Mouse (Mus musculus) forebrain, embryonic 12.5 days (tissue): Measurements from ENCODE around the gene Gstt2. TPM values are rescaled to one million over a fixed set of nuclear protein-coding genes. Genes with fewer than 3 reads are reported as not detected.
"Not testable (repeated sequence)": the region's sequence is repeated elsewhere in the genome, so short reads cannot be mapped to it uniquely, and the experiment has no call there.

Source experiments
- ATAC-seq: fragments of 200-750 bp; cut with Nextera tagmentation; 2 replicates; pipeline ENCODE4 v1.8.0; 2017; ENCODE audit warnings: moderate TSS enrichment; ENCODE audit not compliant: low FRiP score
- H3K27ac ChIP-seq: fragments of 300-500 bp; sonication (generic); 2 replicates; pipeline ENCODE4 v1.5.1; 2016; ENCODE audit warnings: mild to moderate bottlenecking
- H3K27me3 ChIP-seq: fragments of 300-500 bp; sonication (generic); 2 replicates; pipeline ENCODE4 v1.6.1; 2016; ENCODE audit warnings: mild to moderate bottlenecking
- H3K36me3 ChIP-seq: fragments of 300-500 bp; sonication (generic); replicated peaks from 2 replicates; pipeline ENCODE4 v1.6.1; 2016; ENCODE audit warnings: mild to moderate bottlenecking
- H3K4me1 ChIP-seq: fragments of 300-500 bp; sonication (generic); 2 replicates; pipeline ENCODE4 v1.6.1; 2016
- H3K4me2 ChIP-seq: fragments of 300-500 bp; sonication (generic); 2 replicates; pipeline ENCODE4 v1.6.1; 2016; ENCODE audit warnings: mild to moderate bottlenecking, moderate library complexity
- H3K4me3 ChIP-seq: fragments of 300-500 bp; sonication (generic); replicated peaks from 2 replicates; pipeline ENCODE4 v1.5.1; 2016; ENCODE audit warnings: mild to moderate bottlenecking
- H3K9ac ChIP-seq: fragments of 300-500 bp; sonication (generic); 2 replicates; pipeline ENCODE4 v1.6.1; 2016; ENCODE audit warnings: mild to moderate bottlenecking
- H3K9me3 ChIP-seq: fragments of 300-500 bp; sonication (generic); 2 replicates; pipeline ENCODE4 v1.6.1; 2016
- WGBS: fragments of 180-500 bp; shearing (Covaris S2); methylation state at CpG from one replicate; pipeline ENCODE4 v1.1.7; 2016; 5-methylcytosine and 5-hydroxymethylcytosine counted together
- polyA plus RNA-seq: library from polyadenylated mRNA; unstranded; fragments of >200 nt; fragmentation: Nextera tagmentation; extraction: Ambion mirVana; gene quantifications from 2 replicates; pipeline ENCODE4 v1.2.1, GENCODE M21; 2016

Gstt2 gene
- polyA plus RNA-seq, 1 experiment from 2014 or later = 7.3 TPM

DNA sequence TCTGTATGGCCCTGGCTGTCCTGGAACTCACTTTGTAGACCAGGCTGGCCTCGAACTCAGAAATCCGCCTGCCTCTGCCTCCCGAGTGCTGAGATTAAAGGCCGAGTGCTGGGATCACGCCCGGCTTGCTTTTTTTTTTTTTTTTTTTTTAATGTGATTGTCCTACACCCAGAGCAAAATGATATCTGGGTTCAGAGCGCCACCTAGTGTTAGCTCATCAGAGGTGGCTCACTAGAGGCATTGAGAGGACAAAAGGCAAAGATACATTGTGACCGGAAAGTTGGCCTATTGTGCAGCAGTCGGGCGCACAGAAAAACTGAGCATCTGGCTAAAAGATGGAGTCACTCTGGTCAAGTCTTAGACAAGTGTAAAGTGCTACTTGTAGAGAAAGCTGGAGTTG is 16.2 kb upstream of the Gstt2 start:
- H3K27ac ChIP-seq = 0 out of 2 replicates have a peak overlapping the region, but pooled peaks have one; percentile 42
- WGBS = 24% methylated on average over 10 of the region's 10 CpGs

GRCm38 (mm10) chr10:75852539-75853125 is 15.4 kb upstream of the Gstt2 start:
- ATAC-seq = no peak
- WGBS = 97% methylated on average over 12 of the region's 12 CpGs
- Histone ChIP-seq H3K9me3 (no peaks in the 10 kb centered on the region), H3K27ac (no peak overlapping the region), H3K36me3 (peaks cover 13% of the 10 kb centered on the region), H3K4me2 (no peak overlapping the region), H3K9ac (no peak overlapping the region), H3K4me3 (no peak overlapping the region), H3K4me1 (peaks cover 21% of the 10 kb centered on the region), H3K27me3 (no peaks in the 10 kb centered on the region)

More for the DNA sequence above, 16.2 kb upstream of the Gstt2 start:
- Histone ChIP-seq H3K9ac (no peak overlapping the region), H3K27me3 (no peaks in the 10 kb centered on the region), H3K4me2 (no peak overlapping the region), H3K4me1 (peaks cover 26% of the 10 kb centered on the region), H3K36me3 (peaks cover 20% of the 10 kb centered on the region), H3K4me3 (no peak overlapping the region), H3K9me3 (no peaks in the 10 kb centered on the region)
- peak; percentile 51; the same call in 1 of the 2 replicates for ATAC-seq

DNA sequence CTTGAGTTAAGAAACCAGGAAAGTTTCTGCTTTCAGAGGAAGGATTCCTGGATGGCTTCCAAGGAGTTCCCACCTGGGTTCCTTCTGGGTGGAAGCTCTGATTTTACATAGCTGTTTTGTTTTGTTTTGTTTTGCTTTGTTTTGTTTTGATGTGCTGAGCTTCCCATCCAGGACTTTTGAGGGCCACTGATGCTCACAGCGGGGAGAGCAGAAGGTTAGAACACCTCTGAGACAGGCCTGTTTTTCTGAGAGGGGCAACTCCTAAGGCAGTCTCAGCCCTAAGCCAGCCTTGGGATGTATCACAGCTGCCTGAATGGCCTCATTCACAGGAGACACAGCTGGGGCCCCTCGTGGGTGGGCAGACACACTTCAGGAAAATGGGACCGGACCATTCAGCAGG is 14.5 kb upstream of the Gstt2 start:
- H3K27me3 ChIP-seq = no peaks in the 10 kb centered on the region
- ATAC-seq = no peak
- H3K4me1 ChIP-seq = peaks cover 19% of the 10 kb centered on the region
- peaks cover 3% of the 10 kb centered on the region for H3K36me3 ChIP-seq
- no peak overlapping the region for H3K4me3 ChIP-seq
- H3K4me2 ChIP-seq = no peak overlapping the region
- no peak overlapping the region for H3K9ac ChIP-seq
- no peak overlapping the region for H3K27ac ChIP-seq
- H3K9me3 ChIP-seq = no peaks in the 10 kb centered on the region
- 49% methylated on average over 3 of the region's 3 CpGs for WGBS

DNA sequence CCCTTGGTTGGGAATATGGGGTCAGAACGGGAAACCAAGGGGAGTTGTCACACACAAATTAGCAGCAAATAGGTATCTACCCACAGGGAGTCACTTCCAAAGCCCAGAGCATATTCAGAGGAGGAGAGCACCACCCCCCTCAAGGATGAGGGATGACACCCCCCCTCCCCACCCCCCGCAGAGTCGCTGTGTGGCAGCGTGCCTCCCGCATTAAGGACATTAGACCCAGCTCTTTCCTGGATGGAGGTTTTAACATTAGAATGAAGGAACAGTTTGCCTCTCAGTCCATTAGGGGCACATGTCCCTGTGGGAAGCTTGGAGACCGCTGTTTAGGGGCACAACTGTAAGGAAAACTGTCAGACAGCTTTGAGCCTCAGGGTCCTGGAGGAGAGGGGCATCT is 13.9 kb upstream of the Gstt2 start:
- peaks cover 19% of the 10 kb centered on the region for H3K4me1 ChIP-seq
- no peaks in the 10 kb centered on the region for H3K27me3 ChIP-seq
- no peak overlapping the region for H3K27ac ChIP-seq
- 2% methylated on average over 6 of the region's 6 CpGs for WGBS
- no peak overlapping the region for H3K4me3 ChIP-seq
- H3K4me2 ChIP-seq = no peak overlapping the region
- ATAC-seq = no peak
- H3K9me3 ChIP-seq = no peaks in the 10 kb centered on the region
- no peaks in the 10 kb centered on the region; the same call in 1 of the 2 replicates for H3K36me3 ChIP-seq
- no peak overlapping the region for H3K9ac ChIP-seq

DNA sequence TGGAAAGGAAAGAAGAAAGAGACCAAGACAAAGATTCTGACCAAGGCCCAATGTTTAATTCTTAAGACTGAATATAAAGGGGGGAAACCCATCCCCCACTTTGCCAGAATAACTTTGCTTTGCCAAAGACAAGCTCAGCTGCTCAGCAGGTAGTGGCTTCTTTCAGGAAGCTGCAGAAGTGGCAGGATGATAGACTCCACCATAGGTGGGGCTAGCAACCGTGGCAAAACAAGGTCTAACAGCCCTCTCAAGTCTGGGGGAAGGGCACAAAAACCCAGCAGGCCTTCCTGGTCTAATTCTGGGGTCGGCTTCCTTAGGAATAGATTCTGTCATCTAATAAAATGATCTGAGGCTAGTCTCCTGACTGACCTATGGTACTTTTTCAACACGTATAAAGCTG is 11.2 kb upstream of the Gstt2 start:
- Histone ChIP-seq H3K27me3 (no peaks in the 10 kb centered on the region), H3K9me3 (no peaks in the 10 kb centered on the region), H3K4me1 (peaks cover 19% of the 10 kb centered on the region), H3K4me3 (no peak overlapping the region), H3K9ac (no peak overlapping the region), H3K27ac (no peak overlapping the region), H3K4me2 (no peak overlapping the region), H3K36me3 (no peaks in the 10 kb centered on the region)
- whole genome bisulfite sequencing = 39% methylated on average over 3 of the region's 3 CpGs
- no peak for ATAC-seq

DNA sequence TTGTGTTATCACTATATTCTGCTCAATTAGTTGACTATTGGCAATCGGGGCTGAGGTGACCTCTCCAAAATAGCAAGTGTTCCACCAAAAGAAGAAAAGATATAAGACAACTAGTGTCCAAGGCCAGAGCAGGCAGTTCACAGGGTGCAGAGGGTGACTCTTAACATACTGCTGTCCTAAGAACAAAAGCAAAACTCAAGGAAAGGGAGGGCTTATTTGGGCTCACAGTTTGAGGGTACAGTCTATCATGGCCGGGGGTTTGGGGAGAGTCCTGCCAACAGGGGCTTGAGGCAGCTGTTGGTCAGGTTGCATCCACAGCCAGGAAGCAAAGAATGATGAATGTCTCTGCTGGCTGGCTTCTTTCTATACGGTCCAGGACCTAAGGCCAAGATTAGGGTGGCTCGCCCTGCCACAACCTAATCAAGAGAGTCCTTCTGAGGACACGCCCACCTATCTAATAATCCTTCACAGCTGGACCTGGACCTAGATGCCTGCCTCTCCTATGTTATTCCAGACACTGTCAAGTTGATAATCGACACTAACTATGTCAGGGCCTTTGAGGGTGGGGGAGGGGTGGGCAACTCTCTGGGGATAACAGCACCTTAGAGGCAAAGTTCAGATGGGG is 8.2 kb upstream of the Gstt2 start:
- 82% methylated on average over 6 of the region's 6 CpGs for WGBS
- H3K4me1 ChIP-seq = peaks cover 9% of the 10 kb centered on the region; the same call in 1 of the 2 replicates
- H3K4me3 ChIP-seq = no peak overlapping the region
- no peaks in the 10 kb centered on the region for H3K9me3 ChIP-seq
- no peaks in the 10 kb centered on the region for H3K27me3 ChIP-seq
- no peak for ATAC-seq
- H3K4me2 ChIP-seq = no peak overlapping the region
- no peak overlapping the region for H3K27ac ChIP-seq
- no peaks in the 10 kb centered on the region for H3K36me3 ChIP-seq
- no peak overlapping the region for H3K9ac ChIP-seq

DNA sequence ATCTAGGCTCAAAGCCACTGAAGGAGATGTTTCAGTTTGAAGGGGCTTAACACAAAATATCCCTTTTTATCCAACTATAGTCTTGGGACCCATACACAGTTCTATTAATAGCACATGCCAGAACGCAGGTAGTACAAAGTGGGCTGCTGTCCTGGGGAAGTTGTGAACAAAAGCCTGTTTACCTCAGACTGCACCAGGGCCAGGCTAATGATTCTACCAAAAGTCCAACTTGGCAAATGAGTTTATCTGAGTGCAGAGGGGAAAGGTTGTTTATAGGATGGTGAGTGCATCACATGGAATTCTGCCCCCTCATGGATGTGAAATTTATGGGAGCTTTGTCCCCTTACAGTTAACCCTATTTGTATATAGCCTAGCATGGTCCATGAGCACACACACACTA is 7.6 kb upstream of the Gstt2 start:
- Histone ChIP-seq H3K36me3 (no peaks in the 10 kb centered on the region), H3K4me3 (no peak overlapping the region), H3K9ac (no peak overlapping the region), H3K9me3 (no peaks in the 10 kb centered on the region), H3K27ac (no peak overlapping the region), H3K27me3 (no peaks in the 10 kb centered on the region), H3K4me1 (peaks cover 9% of the 10 kb centered on the region; the same call in 1 of the 2 replicates), H3K4me2 (no peak overlapping the region)
- 67% methylated on average over 1 of the region's 1 CpGs for WGBS
- no peak for ATAC-seq

DNA sequence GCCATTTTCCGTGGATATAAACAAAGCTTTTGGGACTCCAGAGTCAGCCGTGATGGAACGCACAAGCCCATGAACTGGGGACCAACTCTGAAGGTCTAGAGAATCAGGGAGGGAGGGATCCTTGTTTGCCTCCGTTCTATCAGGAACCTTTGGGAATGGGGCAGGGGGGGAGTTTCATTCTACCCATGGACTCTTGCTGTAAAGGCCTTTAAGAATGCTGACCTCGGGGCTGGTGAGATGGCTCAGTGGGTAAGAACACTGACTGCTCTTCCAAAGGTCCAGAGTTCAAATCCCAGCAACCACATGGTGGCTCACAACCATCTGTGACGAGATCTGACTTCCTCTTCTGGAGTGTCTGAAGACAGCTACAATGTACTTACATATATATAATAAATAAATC is 6.7 kb upstream of the Gstt2 start:
- not testable (repeated sequence) for H3K27ac ChIP-seq, H3K4me1 ChIP-seq, H3K4me2 ChIP-seq, H3K9ac ChIP-seq, ATAC-seq, H3K27me3 ChIP-seq, H3K36me3 ChIP-seq, H3K9me3 ChIP-seq, H3K4me3 ChIP-seq
- WGBS = 86% methylated on average over 6 of the region's 6 CpGs

DNA sequence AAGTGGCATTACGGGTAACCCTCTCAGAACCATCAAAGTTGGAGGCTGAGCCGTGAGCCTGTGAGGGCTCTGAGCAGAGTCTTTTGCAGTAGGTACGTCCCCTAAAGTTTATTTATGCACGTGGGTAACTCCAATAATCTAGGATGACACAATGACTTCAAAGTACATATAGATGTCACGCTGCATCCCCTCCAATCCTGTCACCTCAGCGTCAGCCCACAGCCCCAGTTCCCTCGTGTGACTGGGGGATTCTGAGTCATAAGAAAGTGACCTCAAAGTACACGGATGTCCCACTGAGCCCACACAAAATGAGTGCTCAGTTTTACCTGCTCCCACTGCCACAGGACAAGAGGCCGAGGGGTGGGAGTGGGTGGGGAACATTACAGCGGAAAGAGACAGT is 1.9 kb upstream of the Gstt2 start:
- peaks cover 19% of the 10 kb centered on the region for H3K27me3 ChIP-seq
- H3K4me3 ChIP-seq = no peak overlapping the region
- peaks cover 33% of the 10 kb centered on the region for H3K4me1 ChIP-seq
- ATAC-seq = no peak
- no peaks in the 10 kb centered on the region for H3K9me3 ChIP-seq
- no peak overlapping the region for H3K9ac ChIP-seq
- 88% methylated on average over 10 of the region's 10 CpGs for WGBS
- H3K27ac ChIP-seq = no peak overlapping the region
- no peak overlapping the region for H3K4me2 ChIP-seq
- no peaks in the 10 kb centered on the region for H3K36me3 ChIP-seq

DNA sequence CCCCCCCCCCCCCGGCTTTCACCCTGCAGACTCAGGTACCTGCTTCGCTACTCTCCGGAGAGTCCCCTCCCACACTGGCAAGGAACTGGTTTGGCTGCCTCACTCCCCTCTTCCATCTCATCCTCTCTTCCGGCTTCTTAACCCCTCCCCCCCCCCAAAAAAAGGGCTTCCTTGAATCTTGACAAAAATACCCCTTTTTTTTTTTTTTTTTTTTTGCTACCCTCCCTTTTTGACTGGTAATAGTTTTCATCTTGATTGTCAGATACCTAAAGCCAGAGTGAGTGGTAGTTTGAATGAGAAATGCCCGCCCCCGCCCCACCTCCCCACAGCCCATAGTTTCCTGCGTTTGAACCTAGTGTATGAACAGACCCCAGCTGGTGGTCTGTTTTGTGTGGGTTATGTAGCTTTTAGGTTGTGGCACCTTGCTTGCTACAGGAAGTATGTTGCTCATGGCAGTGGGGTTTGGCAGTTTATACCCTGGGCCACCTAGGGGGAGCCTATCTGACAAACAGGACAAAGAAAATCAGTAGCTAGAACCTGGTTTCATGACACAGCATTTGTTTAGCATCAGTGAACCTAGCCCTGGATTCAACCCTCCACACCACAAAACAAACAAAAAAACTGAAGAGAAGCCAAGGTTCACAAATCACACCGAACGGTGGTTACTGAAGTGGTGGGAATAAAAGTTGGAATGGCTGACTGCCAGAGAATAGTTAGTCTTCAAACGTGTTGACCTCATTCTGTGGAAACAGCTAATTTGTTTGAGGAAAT is 1.3 kb downstream of the Gstt2 start:
- H3K9ac ChIP-seq = no peak overlapping the region
- H3K4me2 ChIP-seq = peak overlapping the region; percentile 49
- ATAC-seq = no peak
- H3K4me3 ChIP-seq = peak overlapping the region; percentile 24
- no peaks in the 10 kb centered on the region for H3K36me3 ChIP-seq
- H3K4me1 ChIP-seq = peaks cover 42% of the 10 kb centered on the region
- 26% methylated on average over 9 of the region's 10 CpGs for WGBS
- peaks cover 43% of the 10 kb centered on the region for H3K27me3 ChIP-seq
- H3K9me3 ChIP-seq = no peaks in the 10 kb centered on the region
- H3K27ac ChIP-seq = no peak overlapping the region

GRCm38 (mm10) chr10:75835307-75835706 is 1.9 kb downstream of the Gstt2 start:
- H3K27me3 ChIP-seq = peaks cover 43% of the 10 kb centered on the region
- peak overlapping the region; percentile 24 for H3K4me3 ChIP-seq
- H3K9ac ChIP-seq = no peak overlapping the region
- H3K4me1 ChIP-seq = peaks cover 42% of the 10 kb centered on the region
- no peak overlapping the region for H3K27ac ChIP-seq
- 2% methylated on average over 10 of the region's 10 CpGs for WGBS
- ATAC-seq = 0 out of 2 replicates have a peak, but pooled peaks have one; percentile 7
- H3K36me3 ChIP-seq = no peaks in the 10 kb centered on the region
- no peaks in the 10 kb centered on the region for H3K9me3 ChIP-seq
- peak overlapping the region; percentile 49 for H3K4me2 ChIP-seq

GRCm38 (mm10) chr10:75834721-75835120 is 2.5 kb downstream of the Gstt2 start:
- no peak for ATAC-seq
- H3K4me1 ChIP-seq = peaks cover 42% of the 10 kb centered on the region
- H3K9ac ChIP-seq = peak overlapping the region; percentile 45; the same call in 1 of the 2 replicates
- no peaks in the 10 kb centered on the region for H3K36me3 ChIP-seq
- 11% methylated on average over 9 of the region's 9 CpGs for WGBS
- no peaks in the 10 kb centered on the region for H3K9me3 ChIP-seq
- peak overlapping the region; percentile 63 for H3K4me2 ChIP-seq
- peak overlapping the region; percentile 39 for H3K4me3 ChIP-seq
- no peak overlapping the region for H3K27ac ChIP-seq
- peaks cover 43% of the 10 kb centered on the region for H3K27me3 ChIP-seq
